Mouse (Mus musculus): ENCODE results near the gene Abcd3.

DNA sequence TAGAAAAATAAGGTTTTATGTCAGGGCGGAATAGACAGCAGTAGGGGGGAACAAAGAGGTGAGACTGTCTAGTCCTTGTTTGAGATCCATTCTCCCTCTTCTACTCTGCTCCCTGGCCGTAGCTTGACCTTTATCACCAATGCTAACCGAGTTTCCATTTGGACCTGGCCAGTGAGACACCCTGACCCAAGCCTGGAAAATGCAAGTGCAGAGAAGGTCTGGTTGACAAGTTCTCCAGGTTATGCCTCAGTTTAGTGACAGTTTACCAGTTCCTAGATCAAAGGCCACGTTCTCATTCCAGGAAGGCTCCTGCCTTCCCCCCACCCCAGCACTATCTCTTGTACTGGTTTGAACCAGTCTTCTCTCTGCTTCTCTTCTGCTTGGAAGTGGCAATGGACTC, 19.1 kb upstream of the Abcd3 start:
- no peak for TF ChIP-seq HCFC1 (IDR thresholded peaks at IDR 0.05; ENCODE audit: borderline replicate concordance, insufficient read depth, low read length)
- TF ChIP-seq CHD2 (IDR thresholded peaks at IDR 0.05; ENCODE audit: low read depth, low read length) = no peak
- TF ChIP-seq ZNF384 (IDR thresholded peaks at IDR 0.05; ENCODE audit: low read depth, low read length) = no peak
- no peak for TF ChIP-seq MAFK (IDR thresholded peaks at IDR 0.05; ENCODE audit: insufficient read depth, low read depth, low read length)

All from ES-E14 (cell line).